Mouse (Mus musculus): ENCODE data around the gene Nol11.

- TF ChIP-seq CHD1 (IDR thresholded peaks at IDR 0.05; ENCODE audit: low read depth, low read length) = no peak
- TF ChIP-seq RCOR1 (IDR thresholded peaks at IDR 0.05; ENCODE audit: low read depth, low read length) = no peak
- no peak for TF ChIP-seq BHLHE40 (IDR thresholded peaks at IDR 0.05; ENCODE audit: borderline replicate concordance, low read depth, low read length)
- TF ChIP-seq GABPA (IDR thresholded peaks at IDR 0.05; ENCODE audit: low read depth, low read length) = no peak
- no peak for TF ChIP-seq CHD2 (IDR thresholded peaks at IDR 0.05; ENCODE audit: low read length)
- no peak for TF ChIP-seq SIN3A (IDR thresholded peaks at IDR 0.05; ENCODE audit: low read length)
- TF ChIP-seq MAX (IDR thresholded peaks at IDR 0.05; ENCODE audit: low read length) = no peak
- TF ChIP-seq CTCF (IDR thresholded peaks at IDR 0.05 in 2 of 3, conservative IDR thresholded peaks at IDR 0.05 in 1 of 3; ENCODE audit: control insufficient read depth in 1 of 3, insufficient read depth in 1 of 3, low read depth in 2 of 3, low read length in 3 of 3, poor library complexity in 1 of 3, severe bottlenecking in 1 of 3) = no peak
- no peak for TF ChIP-seq TCF12 (IDR thresholded peaks at IDR 0.05; ENCODE audit: low read depth, low read length)
- no peak for TF ChIP-seq MAFK (IDR thresholded peaks at IDR 0.05; ENCODE audit: borderline replicate concordance, low read depth, low read length)
- no peak for TF ChIP-seq MEF2A (IDR thresholded peaks at IDR 0.05; ENCODE audit: extremely low read depth, insufficient replicate concordance, low read depth, low read length, poor library complexity, severe bottlenecking)
- TF ChIP-seq ZMIZ1 (IDR thresholded peaks at IDR 0.05; ENCODE audit: low read depth, low read length) = no peak
Measured at GRCm38 (mm10) chr11:107140756-107141155, 48.4 kb downstream of the Nol11 start.

Data from MEL (cell line).